Comparison of ENCODE assay signal across 8 mouse cellular contexts in the genomic region with DNA sequence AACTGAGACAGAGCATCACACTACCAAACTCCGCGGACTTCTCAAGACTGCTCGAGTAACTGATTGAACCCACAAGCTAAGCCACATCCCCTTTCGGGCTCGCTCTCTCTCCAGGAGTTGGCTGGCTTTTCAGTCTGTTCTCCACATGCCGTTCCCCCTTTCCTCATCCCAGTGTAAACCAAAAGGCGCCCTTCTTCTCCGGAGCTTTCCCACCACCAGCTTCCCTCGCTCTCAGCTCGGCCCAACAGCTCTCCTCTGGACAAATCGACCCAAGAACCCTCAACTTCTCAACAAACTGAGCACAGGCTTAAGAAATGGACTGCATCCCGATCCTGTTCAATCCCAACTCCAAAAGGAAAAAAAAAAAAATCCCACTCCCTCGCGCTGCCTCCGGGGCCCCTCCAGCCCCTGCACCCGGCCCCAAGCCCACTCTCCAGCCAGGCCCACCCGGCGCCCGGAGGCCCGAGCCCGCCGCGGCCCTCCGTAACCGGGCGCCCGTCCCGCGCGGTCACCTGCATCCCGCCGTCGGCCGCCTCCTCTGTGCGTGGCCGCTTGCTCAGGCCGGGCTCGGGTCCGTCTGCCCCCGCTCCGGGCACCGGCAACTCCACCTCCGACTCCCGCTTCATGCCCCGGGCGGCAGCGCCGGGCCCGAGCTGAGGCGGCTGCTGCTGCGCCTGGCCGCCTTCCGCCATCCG. TPM values are rescaled to one million over a fixed set of nuclear protein-coding genes. Genes with fewer than 3 reads are reported as not detected.
DNase-seq lines count a peak whose midpoint lies in the region; ATAC-seq and TF ChIP-seq lines count a peak whose summit lies in the region.

No protein-coding gene starts in this region.

- no peaks in the 10 kb centered on the region for H3K27me3 ChIP-seq in E14TG2a.4 (ENCODE audit: insufficient read depth, low read length)
- no peaks in the 10 kb centered on the region for H3K27me3 ChIP-seq in embryonic facial prominence, embryonic 13.5 days
- no peaks in the 10 kb centered on the region for H3K27me3 ChIP-seq in heart, embryonic 11.5 days (ENCODE audit: control insufficient read depth, insufficient read depth, low read length)
- no peaks in the 10 kb centered on the region for H3K27me3 ChIP-seq in kidney, embryonic 15.5 days
- peaks cover 21% of the 10 kb centered on the region for H3K27me3 ChIP-seq in liver, postnatal 0 days (ENCODE audit: insufficient read depth, low read length)

- H3K9me3 ChIP-seq in E14TG2a.4 (ENCODE audit: low read length): no peaks in the 10 kb centered on the region
- H3K9me3 ChIP-seq in embryonic facial prominence, embryonic 13.5 days: no peaks in the 10 kb centered on the region
- H3K9me3 ChIP-seq in heart, embryonic 11.5 days (replicated peaks; ENCODE audit: control insufficient read depth, low read length): no peaks in the 10 kb centered on the region
- no peaks in the 10 kb centered on the region for H3K9me3 ChIP-seq in kidney, embryonic 15.5 days (replicated peaks)
- no peaks in the 10 kb centered on the region for H3K9me3 ChIP-seq in liver, postnatal 0 days (ENCODE audit: low read length)

- no peak for TF ChIP-seq EP300 in liver, postnatal 0 days (IDR thresholded peaks at IDR 0.05; ENCODE audit: low read depth)

- peaks cover 59% of the 10 kb centered on the region for H3K4me1 ChIP-seq in E14TG2a.4 (replicated peaks; ENCODE audit: low read depth, low read length)
- peaks cover 53% of the 10 kb centered on the region for H3K4me1 ChIP-seq in embryonic facial prominence, embryonic 13.5 days
- peaks cover 40% of the 10 kb centered on the region for H3K4me1 ChIP-seq in heart, embryonic 11.5 days (ENCODE audit: control insufficient read depth, insufficient read depth, low read length)
- H3K4me1 ChIP-seq in kidney, embryonic 15.5 days: peaks cover 39% of the 10 kb centered on the region
- H3K4me1 ChIP-seq in liver, postnatal 0 days (ENCODE audit: insufficient read depth): peaks cover 22% of the 10 kb centered on the region

- ATAC-seq in embryonic facial prominence, embryonic 13.5 days (ENCODE audit: insufficient number of reproducible peaks, insufficient read depth, low FRiP score, low TSS enrichment, low read depth): peak; percentile 5; the same call in 1 of the 2 replicates
- ATAC-seq in heart, embryonic 11.5 days (replicated peaks; ENCODE audit: insufficient number of reproducible peaks, low FRiP score, low TSS enrichment): peak; percentile 40
- ATAC-seq in kidney, embryonic 15.5 days (replicated peaks; ENCODE audit: low FRiP score): peak; percentile 40
- ATAC-seq in liver, postnatal 0 days: peak; percentile 13; the same call in 1 of the 2 replicates

- peak; percentile 49 for DNase-seq in adrenal gland, postnatal 10 days
- DNase-seq in liver, postnatal 0 days: peak; percentile 21
- DNase-seq in ovary, postnatal 36 days (ENCODE audit: low spot score): peak; percentile 32
- DNase-seq in spleen, postnatal 10 days (ENCODE audit: low spot score in 2 of 2): no peak

- peak overlapping the region; percentile 67 for H3K4me2 ChIP-seq in embryonic facial prominence, embryonic 13.5 days
- peak overlapping the region; percentile 84 for H3K4me2 ChIP-seq in heart, embryonic 11.5 days
- H3K4me2 ChIP-seq in kidney, embryonic 15.5 days: peak overlapping the region; percentile 70
- H3K4me2 ChIP-seq in liver, postnatal 0 days (ENCODE audit: low read depth, low read length): peak overlapping the region; percentile 79

- TF ChIP-seq CTCF in E14TG2a.4 (conservative IDR thresholded peaks at IDR 0.05; ENCODE audit: low read length): no peak
- TF ChIP-seq CTCF in liver, postnatal 0 days (IDR thresholded peaks at IDR 0.05; ENCODE audit: low read depth): no peak

- peaks cover 28% of the 10 kb centered on the region for H3K36me3 ChIP-seq in E14TG2a.4 (ENCODE audit: insufficient read depth, low read length)
- no peaks in the 10 kb centered on the region for H3K36me3 ChIP-seq in embryonic facial prominence, embryonic 13.5 days
- H3K36me3 ChIP-seq in heart, embryonic 11.5 days (ENCODE audit: control insufficient read depth, insufficient read depth, low read length): no peaks in the 10 kb centered on the region
- peaks cover 8% of the 10 kb centered on the region; the same call in 1 of the 2 replicates for H3K36me3 ChIP-seq in kidney, embryonic 15.5 days
- no peaks in the 10 kb centered on the region for H3K36me3 ChIP-seq in liver, postnatal 0 days (replicated peaks; ENCODE audit: insufficient read depth, low read length)

- peak overlapping the region; percentile 98 for H3K27ac ChIP-seq in embryonic facial prominence, embryonic 13.5 days
- H3K27ac ChIP-seq in heart, embryonic 11.5 days (ENCODE audit: low read depth, low read length): peak overlapping the region; percentile 97
- H3K27ac ChIP-seq in kidney, embryonic 15.5 days: peak overlapping the region; percentile 98
- H3K27ac ChIP-seq in liver, postnatal 0 days (ENCODE audit: low read depth): peak overlapping the region; percentile 89

- H3K9ac ChIP-seq in embryonic facial prominence, embryonic 13.5 days: peak overlapping the region; percentile 95
- peak overlapping the region; percentile 90 for H3K9ac ChIP-seq in heart, embryonic 11.5 days (ENCODE audit: low read depth, low read length)
- H3K9ac ChIP-seq in kidney, embryonic 15.5 days: peak overlapping the region; percentile 97
- peak overlapping the region; percentile 82 for H3K9ac ChIP-seq in liver, postnatal 0 days (replicated peaks)

- under 1% methylated on average over 54 of the region's 54 CpGs for WGBS in embryonic facial prominence, embryonic 13.5 days
- under 1% methylated on average over 46 of the region's 54 CpGs for WGBS in heart, embryonic 11.5 days (ENCODE audit: insufficient replicate concordance)
- under 1% methylated on average over 54 of the region's 54 CpGs for WGBS in kidney, embryonic 15.5 days
- 0% methylated on average over 43 of the region's 54 CpGs for WGBS in liver, postnatal 0 days (ENCODE audit: insufficient replicate concordance)

- H3K4me3 ChIP-seq in E14TG2a.4 (replicated peaks; ENCODE audit: low read length): peak overlapping the region; percentile 94
- peak overlapping the region; percentile 80 for H3K4me3 ChIP-seq in embryonic facial prominence, embryonic 13.5 days
- peak overlapping the region; percentile 89 for H3K4me3 ChIP-seq in heart, embryonic 11.5 days (ENCODE audit: low read depth, low read length)
- H3K4me3 ChIP-seq in kidney, embryonic 15.5 days (replicated peaks): peak overlapping the region; percentile 97
- peak overlapping the region; percentile 65 for H3K4me3 ChIP-seq in liver, postnatal 0 days (ENCODE audit: low read depth, low read length)

RNA-seq across cellular contexts. Expression of gene Rbfox2, which starts 0.8 kb away (rescaled TPM):
- total RNA-seq in adrenal gland, postnatal 10 days (2021): 10 to 100 TPM; 64.8 to 89.9 TPM
- 57.8 and 66.7 TPM in 2 replicates for polyA plus RNA-seq in embryonic facial prominence, embryonic 13.5 days (2015; fragmentation: Nextera tagmentation; extraction: Ambion mirVana)
- polyA plus RNA-seq in heart, embryonic 11.5 days (2014; fragmentation: Nextera tagmentation; extraction: Ambion mirVana): 81.1 and 81.5 TPM in 2 replicates
- 41.6 and 47.7 TPM in 2 replicates for polyA plus RNA-seq in kidney, embryonic 15.5 days (2015; fragmentation: Nextera tagmentation; extraction: Ambion mirVana)
- 6.9 and 7.0 TPM in 2 replicates for polyA plus RNA-seq in liver, postnatal 0 days (2015; fragmentation: Nextera tagmentation; extraction: Ambion mirVana)

Comparison
In these comparisons a context has a peak if more than half of its experiments do, and no peak if none do; other contexts are left out.
1. DNase-seq: peak in adrenal gland, postnatal 10 days (single experiment), liver, postnatal 0 days (single experiment) and ovary, postnatal 36 days (single experiment); none in spleen, postnatal 10 days (0 of 2).
2. Peak in every context shown above with its lines, with median percentiles within 50 percentile points of each other: H3K4me3 ChIP-seq, ATAC-seq, H3K27ac ChIP-seq, H3K4me2 ChIP-seq and H3K9ac ChIP-seq.